ENCODE assay signal across 30 mouse cellular contexts in genomic region chr8:127921925-127922324, GRCm38 (mm10).
"Had no signal": no experiment of that assay in that cellular context is flagged by ENCODE, and none has a peak within 500 bp of the region (broad histone marks: within the 10 kb centered on the region; RNA-seq: fewer than 3 reads in every experiment).

No protein-coding gene starts in this region.

- DNase-seq: left cerebral cortex, postnatal 4 days; liver; liver, embryonic 13.5 days; liver, postnatal 0 days; lung, adult 18-20 months; lung, adult 2 months; lung, embryonic 14.5 days; lung, postnatal 10 days; lung, postnatal 14 days; lung, postnatal 36 days; lung, postnatal 4 days; midbrain, embryonic 14.5 days had no signal

- H3K4me3 ChIP-seq: limb, embryonic 10.5 days; limb, embryonic 12.5 days; limb, embryonic 13.5 days; limb, embryonic 15.5 days; liver, embryonic 12.5 days; liver, embryonic 13.5 days; liver, embryonic 15.5 days; lung, embryonic 15.5 days; megakaryocyte, embryonic 14.5 days; midbrain, embryonic 10.5 days; midbrain, embryonic 12.5 days; midbrain, embryonic 13.5 days; midbrain, embryonic 15.5 days; myocyte; neural tube, embryonic 12.5 days had no signal

- H3K9ac ChIP-seq: limb, embryonic 12.5 days; limb, embryonic 13.5 days; limb, embryonic 15.5 days; liver, embryonic 12.5 days; liver, embryonic 13.5 days; liver, embryonic 14.5 days; liver, embryonic 15.5 days; liver, postnatal 0 days; lung, embryonic 14.5 days; lung, embryonic 15.5 days; midbrain, embryonic 12.5 days; midbrain, embryonic 13.5 days; midbrain, embryonic 15.5 days; neural tube, embryonic 12.5 days had no signal

- H3K9me3 ChIP-seq: limb, embryonic 10.5 days; limb, embryonic 12.5 days; limb, embryonic 13.5 days; limb, embryonic 15.5 days; liver, embryonic 12.5 days; liver, embryonic 13.5 days; liver, embryonic 15.5 days; lung, embryonic 15.5 days; megakaryocyte, embryonic 14.5 days; midbrain, embryonic 10.5 days; midbrain, embryonic 12.5 days; midbrain, embryonic 13.5 days; midbrain, embryonic 15.5 days; neural tube, embryonic 12.5 days had no signal

- H3K27ac ChIP-seq: limb, embryonic 10.5 days; limb, embryonic 12.5 days; limb, embryonic 13.5 days; limb, embryonic 15.5 days; liver, embryonic 12.5 days; liver, embryonic 13.5 days; liver, embryonic 14.5 days; liver, embryonic 15.5 days; lung, embryonic 15.5 days; macrophage; midbrain, embryonic 10.5 days; midbrain, embryonic 12.5 days; midbrain, embryonic 13.5 days; midbrain, embryonic 15.5 days; neural tube, embryonic 12.5 days had no signal

- H3K27me3 ChIP-seq: limb, embryonic 12.5 days; limb, embryonic 13.5 days; limb, embryonic 15.5 days; liver, embryonic 12.5 days; liver, embryonic 13.5 days; liver, embryonic 15.5 days; lung, embryonic 15.5 days; megakaryocyte, embryonic 14.5 days; midbrain, embryonic 12.5 days; midbrain, embryonic 13.5 days; midbrain, embryonic 15.5 days; neural tube, embryonic 12.5 days had no signal

- H3K36me3 ChIP-seq: limb, embryonic 10.5 days; limb, embryonic 12.5 days; limb, embryonic 13.5 days; limb, embryonic 15.5 days; liver, embryonic 12.5 days; liver, embryonic 13.5 days; liver, embryonic 15.5 days; lung, embryonic 15.5 days; midbrain, embryonic 10.5 days; midbrain, embryonic 12.5 days; midbrain, embryonic 13.5 days; midbrain, embryonic 15.5 days; neural tube, embryonic 12.5 days had no signal

- H3K4me1 ChIP-seq: limb, embryonic 10.5 days; limb, embryonic 12.5 days; limb, embryonic 13.5 days; limb, embryonic 15.5 days; liver, embryonic 12.5 days; liver, embryonic 13.5 days; liver, embryonic 15.5 days; lung, embryonic 15.5 days; megakaryocyte, embryonic 14.5 days; midbrain, embryonic 10.5 days; midbrain, embryonic 12.5 days; midbrain, embryonic 13.5 days; midbrain, embryonic 15.5 days; neural tube, embryonic 12.5 days had no signal

- H3K4me2 ChIP-seq: limb, embryonic 12.5 days; limb, embryonic 13.5 days; limb, embryonic 15.5 days; liver, embryonic 11.5 days; liver, embryonic 12.5 days; liver, embryonic 13.5 days; liver, embryonic 15.5 days; lung, embryonic 14.5 days; lung, embryonic 15.5 days; midbrain, embryonic 11.5 days; midbrain, embryonic 12.5 days; midbrain, embryonic 13.5 days; midbrain, embryonic 15.5 days; neural tube, embryonic 12.5 days had no signal
